Mouse (Mus musculus) retina, adult 2 months (tissue): Measurements from ENCODE around the gene Atrip.

Experiments used
- DNase-seq: peaks from one replicate; pipeline ENCODE4 v3.0.0-alpha.2; 2012; ENCODE audit warnings: low read depth, low spot score

Gene Atrip

GRCm38 (mm10) chr9:109058006-109058765, 15.7 kb downstream of the Atrip start:
- DNase-seq, result no peak

DNA sequence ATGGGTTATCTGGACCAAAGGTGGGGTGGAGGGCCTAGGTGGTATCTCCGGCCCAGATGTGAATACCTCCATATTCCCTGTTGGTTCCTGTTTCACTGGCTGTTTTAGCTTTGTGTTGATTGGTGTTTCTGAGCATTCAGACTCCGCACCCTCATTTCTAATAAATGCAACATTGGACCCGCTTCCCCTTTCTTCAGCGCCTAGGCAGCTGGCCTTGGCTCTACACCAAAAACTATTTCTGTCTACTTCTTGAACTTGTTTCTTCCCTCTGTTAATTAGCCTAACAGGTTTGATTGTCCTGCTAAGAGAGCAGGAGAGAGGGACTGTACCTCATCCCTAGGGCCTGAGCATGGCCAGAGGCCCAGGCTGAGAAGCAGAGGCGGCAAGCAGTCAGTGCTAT, 16.4 kb downstream of the Atrip start:
- DNase-seq, result no peak

DNA sequence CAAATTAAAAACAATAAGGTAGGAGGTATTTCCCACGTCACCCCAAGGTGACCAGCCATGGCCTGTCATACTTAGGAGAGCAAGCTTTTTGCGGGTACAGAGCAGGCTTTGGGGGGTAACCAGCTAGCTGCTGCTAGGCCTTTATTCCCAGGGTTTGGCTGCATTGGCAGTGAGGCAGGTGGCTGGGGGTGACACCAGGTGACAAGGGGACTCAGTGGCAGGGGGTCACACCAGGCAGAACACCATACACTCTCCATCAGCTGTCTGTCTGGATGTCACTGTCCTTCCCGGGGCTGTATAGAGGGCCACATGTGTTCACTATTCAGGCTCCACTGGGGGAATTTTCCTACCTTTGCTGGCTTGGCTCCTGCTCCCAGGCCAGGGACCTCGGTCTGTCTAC, 17.0 kb downstream of the Atrip start:
- no peak for DNase-seq

- no peak for DNase-seq
Observed at GRCm38 (mm10) chr9:109056081-109056690, 17.7 kb downstream of the Atrip start.

DNA sequence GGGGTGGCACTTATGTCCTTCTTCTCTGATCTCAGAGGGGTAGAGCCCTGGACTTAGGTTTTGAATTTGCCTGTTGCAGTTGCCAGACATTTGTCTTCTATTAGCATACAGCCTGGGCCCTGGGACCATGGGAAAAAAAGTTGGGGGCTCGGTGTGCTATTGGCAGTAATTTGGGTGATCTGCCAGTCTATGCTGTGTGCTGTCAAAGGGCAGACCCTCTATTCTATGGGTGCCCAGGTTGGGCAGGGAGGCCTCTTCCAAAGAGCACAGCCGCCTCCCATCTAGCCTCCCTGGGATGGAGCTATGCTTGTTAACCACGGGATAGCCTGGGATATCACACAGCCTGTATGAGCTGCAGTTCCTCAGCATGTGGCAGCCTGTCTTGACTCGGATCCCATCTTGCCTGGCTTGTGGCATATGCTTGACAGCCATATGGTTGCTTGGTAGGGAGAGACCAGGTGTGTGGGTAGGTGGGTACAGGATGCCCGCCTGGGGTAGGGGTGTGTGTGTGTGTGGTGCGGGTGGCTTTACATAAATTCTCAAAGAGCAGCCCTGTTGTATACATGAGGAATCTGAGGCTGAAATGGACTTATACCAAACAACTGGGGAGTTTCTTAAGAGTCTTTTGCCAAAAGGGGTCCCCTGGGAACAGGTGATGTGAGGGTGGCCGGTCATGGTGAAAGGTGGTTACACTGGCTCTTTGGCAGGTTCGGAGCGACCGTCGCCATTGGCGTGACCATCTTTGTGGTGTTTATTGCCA, 18.5 kb downstream of the Atrip start:
- DNase-seq, result no peak

DNA sequence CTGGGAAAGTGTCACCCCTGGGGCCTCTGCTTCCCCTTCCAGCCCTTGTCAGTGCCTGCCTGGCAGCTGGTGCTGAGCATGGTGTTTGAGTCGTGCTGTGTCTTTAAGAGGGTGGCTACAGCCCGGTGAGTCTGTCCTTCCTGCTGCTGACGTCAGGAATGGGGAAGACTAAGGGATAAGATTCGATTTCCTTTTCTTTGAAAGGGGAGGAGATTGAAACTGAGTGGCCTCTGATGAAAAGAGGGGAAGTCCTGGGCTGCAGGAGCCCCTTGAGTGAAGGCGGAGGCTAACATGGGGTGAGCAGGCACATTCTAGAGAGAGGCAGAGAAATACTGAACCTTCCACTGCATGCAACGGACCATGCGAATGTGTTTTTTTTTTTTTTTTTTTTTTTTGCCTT, 19.2 kb downstream of the Atrip start:
- no peak for DNase-seq

DNA sequence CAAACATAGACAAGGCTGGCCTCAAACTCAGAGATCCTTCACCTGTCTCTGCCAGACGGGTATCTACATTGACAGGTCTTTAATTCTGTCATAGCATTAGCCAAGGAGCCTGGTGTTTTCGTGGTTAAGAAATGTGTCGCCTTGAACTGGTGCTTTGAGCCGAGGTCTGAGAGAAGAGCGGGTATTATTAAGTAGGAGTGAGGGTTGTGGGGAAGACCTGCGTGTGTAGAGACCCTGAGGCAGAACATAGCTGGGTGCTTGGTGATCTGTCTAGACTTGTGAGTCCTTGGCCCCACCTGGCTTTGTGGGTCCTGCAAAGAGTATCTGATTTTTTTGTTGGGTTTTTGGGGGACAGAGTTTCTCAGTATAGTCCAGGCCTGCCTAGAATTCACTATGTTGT, 20.1 kb downstream of the Atrip start:
- DNase-seq, result no peak

DNA sequence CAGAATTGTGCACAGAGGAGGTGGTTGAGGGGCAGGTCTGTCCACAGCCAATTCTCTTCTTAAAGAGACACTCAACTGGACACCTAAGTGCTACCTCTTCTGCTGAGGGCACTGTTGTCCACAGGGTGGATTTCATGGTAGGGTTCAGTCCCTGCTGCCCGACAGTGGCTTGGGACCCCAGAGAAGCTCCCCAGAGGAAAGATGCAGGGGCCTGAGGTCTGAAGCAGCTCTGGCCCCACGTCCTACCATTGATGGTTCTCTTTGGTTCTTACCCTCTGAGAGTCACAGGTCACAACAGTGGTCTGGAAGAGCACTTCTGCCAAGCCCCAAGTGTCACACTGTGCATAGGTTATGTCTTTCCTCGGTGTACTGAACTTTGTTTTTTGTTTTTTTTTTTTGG, 20.6 kb downstream of the Atrip start:
- no peak for DNase-seq

- no peak for DNase-seq
Observed at GRCm38 (mm10) chr9:109052490-109053260, 21.2 kb downstream of the Atrip start.

DNA sequence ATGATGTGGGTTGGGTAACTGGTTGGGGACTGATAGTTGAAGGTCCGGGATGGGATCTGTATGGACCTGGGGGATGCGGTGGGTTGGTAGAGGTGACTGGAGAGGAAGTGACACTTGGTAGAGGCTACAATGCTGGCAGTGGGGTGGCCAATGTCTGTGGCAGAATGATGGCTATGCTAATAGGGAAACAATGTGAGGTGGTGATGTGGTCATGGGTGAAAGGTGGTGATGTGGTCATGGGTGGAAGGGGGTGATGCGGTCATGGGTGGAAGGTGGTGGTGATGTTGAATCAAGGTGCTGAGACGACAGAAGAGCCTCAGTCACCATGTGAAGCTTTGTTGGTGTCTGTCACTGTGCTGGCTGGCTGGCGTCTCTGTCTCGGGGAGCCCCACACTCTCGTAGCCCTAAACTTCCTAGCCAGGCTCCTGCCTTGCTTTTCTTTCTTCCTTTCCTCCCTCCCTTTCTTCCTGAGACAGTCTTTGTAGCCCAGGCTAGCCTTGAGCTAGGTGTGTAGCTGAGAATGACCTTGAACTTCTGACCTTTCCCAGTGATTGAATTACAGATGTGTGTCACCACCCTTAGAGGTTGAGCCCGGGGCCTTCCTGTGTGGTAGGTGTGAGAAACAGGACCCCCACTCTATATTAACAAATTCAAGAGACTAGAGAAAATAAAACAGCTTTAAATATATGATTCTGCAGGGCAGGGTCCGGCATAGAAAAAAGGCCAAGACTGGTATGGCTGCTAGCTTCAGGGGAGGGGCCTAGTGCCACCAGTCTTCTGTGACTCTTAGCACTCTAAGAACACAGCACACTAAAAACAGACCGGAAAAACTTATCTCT, 22.1 kb downstream of the Atrip start:
- no peak for DNase-seq

- no peak for DNase-seq
Observed at GRCm38 (mm10) chr9:109051011-109051501, 22.9 kb downstream of the Atrip start.

DNA sequence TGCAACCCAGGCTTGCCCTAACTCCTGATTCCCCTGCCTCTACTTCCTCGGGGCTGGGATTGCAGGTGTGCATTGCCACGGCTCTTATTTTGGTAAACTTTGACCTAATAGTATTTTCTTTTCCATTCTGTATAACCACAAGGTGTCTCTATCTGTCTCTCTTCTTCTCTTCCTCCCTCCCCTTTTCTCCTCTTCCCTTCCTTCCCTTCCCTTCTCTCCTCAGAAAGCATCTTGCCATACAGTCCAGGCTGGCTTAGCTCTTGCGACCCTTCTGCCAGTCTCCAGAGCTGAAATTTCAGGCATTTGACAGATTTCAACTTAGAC, 23.3 kb downstream of the Atrip start:
- no peak for DNase-seq

DNA sequence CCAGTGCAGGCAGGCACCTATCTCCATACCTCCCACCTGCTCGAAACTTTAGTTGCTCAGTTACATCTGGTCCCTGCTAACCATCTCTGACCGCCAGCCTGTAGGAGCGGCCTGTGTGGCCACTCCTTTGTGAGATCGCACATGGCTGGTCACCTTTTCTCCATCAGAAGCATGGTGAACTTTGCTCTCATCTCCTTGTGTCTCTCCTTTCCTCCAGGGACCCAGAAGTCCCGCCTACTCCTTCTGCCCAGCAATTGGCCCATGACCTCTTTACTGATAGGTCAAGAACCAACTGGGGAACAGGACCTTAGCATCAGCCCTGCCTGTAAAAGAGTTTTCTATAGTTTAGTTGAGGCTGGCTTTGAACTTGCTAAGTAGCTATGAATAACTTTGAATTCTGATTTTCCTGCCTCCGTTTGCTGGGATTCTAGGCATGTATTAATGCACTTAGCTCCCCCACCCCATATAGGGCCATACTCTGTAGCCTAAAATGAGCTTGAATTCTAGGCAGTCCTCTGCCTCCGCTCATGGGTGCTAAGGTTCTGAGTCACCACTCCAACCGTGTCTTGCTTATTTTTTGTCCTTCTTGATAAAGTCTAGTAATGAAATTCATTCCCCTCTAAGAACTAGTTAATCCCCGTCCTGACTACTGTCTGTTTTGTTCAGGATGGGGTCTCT, 23.8 kb downstream of the Atrip start:
- no peak for DNase-seq

DNA sequence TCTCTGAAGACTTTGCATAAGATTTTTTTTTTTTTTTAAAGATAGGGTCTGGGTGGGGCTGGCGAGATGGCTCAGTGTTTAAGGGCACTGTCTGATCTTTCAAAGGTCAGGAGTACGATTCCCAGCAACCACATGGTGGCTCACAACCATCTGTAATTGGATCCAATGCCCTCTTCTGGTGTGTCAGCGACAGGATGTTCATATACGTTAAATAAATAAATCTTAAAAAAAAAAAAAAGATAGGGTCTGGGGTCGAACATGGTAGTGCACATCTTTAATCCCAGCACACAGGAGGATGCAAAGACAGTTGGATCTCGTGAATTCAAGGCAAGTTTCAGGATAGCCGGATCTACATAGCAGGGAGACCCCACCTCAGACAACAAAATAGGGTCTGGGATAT, 24.6 kb downstream of the Atrip start:
- DNase-seq, result no peak

GRCm38 (mm10) chr9:109046306-109046705, 27.6 kb downstream of the Atrip start:
- no peak for DNase-seq

DNA sequence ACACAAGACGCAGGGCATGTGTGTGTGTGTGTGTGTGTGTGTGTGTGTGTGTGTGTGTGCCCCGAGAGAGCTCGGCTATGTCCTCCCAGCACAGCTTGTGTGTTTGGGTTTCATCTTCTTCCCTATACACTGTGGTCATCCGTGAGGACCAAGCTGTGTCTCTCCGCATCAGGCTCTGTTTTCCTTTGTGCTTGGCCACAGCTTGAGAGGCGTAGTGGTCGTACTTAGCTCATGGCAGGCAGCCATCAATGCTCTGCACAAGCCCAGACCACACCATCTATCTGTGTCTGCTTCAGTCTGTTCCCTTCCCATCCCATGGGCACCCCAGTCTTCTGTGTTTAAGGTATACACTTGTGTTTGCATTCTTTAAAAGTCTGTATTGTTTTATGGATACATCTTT, 32.6 kb downstream of the Atrip start:
- no peak for DNase-seq

DNA sequence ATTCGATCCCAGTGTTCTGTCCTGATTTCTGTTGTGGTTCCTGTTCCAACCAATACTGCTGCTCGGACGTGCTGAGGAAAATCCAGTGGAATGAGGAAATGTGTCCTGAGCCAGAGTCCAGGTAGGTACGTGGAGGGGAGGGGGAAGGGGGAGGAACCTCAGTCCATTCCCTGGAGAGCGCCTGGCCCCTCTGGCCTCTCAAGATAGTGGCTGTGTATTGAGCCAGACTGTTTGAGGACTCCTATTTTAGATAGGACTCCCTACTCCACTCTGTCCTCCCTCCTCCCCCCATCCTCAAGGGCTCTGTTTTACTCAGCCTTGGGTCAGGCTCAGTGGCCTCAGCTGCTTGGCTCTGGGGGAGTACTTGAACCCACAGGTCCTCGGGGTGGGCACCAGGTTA, 33.0 kb downstream of the Atrip start:
- no peak for DNase-seq

- no peak for DNase-seq
Observed at GRCm38 (mm10) chr9:109040216-109040615, 33.7 kb downstream of the Atrip start.

- no peak for DNase-seq
Observed at GRCm38 (mm10) chr9:109039681-109040080, 34.2 kb downstream of the Atrip start.

DNA sequence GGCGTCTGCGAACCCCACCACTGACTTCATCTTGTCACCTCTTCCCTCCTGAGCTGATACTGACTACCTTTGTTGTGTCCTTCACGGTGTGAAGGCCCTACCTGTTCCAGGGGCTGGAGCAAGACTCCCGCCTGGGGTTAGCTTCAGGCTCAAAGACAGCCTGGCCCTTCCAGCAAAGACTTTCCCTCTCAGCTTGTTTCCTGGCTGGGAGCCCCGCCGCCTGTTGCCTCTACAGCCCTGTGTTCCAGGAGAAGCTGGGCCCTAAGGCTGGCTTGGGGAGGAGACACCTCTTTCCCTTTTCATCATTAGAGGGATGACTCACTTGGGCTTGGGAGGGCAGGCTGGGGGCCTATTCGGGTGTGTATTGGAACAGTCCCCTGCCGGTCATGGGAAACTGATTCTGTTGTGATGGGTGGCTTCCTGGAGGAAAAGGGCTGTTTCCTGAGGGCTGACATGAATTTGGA, 35.0 kb downstream of the Atrip start:
- no peak for DNase-seq
